Mouse (Mus musculus): ENCODE measurements at regions not wholly inside any gene's neighbourhood (a gene's known extent, or its start where the extent isn't known, plus 50 kb on each side); places are given as distances from the start of the nearest gene placed in this dataset.

DNA sequence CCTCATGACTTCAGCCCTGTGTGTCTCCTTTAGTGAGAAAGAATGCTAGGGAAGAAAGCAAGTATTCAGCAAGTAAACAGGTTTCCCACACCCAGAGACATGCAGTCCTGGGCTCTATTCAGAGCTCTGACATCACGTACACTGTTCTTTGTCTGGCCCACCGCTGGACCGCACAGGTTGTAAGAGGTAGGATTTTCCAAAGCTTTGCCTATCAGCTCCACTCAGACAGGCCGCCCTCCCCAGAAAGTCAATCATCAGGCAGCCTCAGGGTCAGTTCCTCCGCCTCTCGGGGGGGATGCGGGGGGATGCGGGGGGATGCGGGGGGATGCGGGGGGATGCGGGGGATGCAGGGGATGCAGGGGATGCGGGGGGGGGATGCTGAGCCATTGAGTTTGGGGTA lies 94.7 kb upstream of the Smarca2 start:
- TF ChIP-seq CTCF (IDR thresholded peaks at IDR 0.05; ENCODE audit: control insufficient read depth, insufficient read depth, low read length) (no peak), POLR2A (IDR thresholded peaks at IDR 0.05; ENCODE audit: borderline replicate concordance, control insufficient read depth, low read depth, low read length) (no peak)

Data from bone marrow, adult 2 months (tissue).